Mouse (Mus musculus) heart, adult 2 months (tissue): ENCODE data around the gene Ppp1r18.

ENCODE experiments used
- CTCF ChIP-seq: fragments of 200-600 bp; IDR thresholded peaks from 2 replicates; pipeline ENCODE4 v1.8.1; 2022; ENCODE audit warnings: antibody characterized with exemption, mild to moderate bottlenecking, moderate library complexity
- EP300 ChIP-seq: fragments of 200-500 bp; IDR thresholded peaks from 2 replicates; pipeline ENCODE4 v1.6.1; 2011; ENCODE audit warnings: low read depth, low read length, control low read depth; ENCODE audit not compliant: insufficient read depth

- TF ChIP-seq CTCF (no peak), EP300 (no peak)
Measured at GRCm38 (mm10) chr17:35887725-35888124, 22.3 kb downstream of the Ppp1r18 start.
